Mouse (Mus musculus) embryonic facial prominence, embryonic 11.5 days (tissue): Measurements from ENCODE around the gene Kidins220. TPM values are rescaled to one million over a fixed set of nuclear protein-coding genes. Genes with fewer than 3 reads are reported as not detected.
A peak's percentile ranks its signal among the peaks of the same experiment; 100 is the strongest.

Experiments
- ATAC-seq: fragments of 200-750 bp; cut with Nextera tagmentation; replicated peaks from 2 replicates; pipeline ENCODE4 v1.8.0; 2017; ENCODE audit warnings: low read depth; ENCODE audit not compliant: insufficient number of reproducible peaks, low FRiP score, low TSS enrichment
- DNase-seq: peaks from one replicate; pipeline ENCODE4 v3.0.0-alpha.2; 2015; ENCODE audit warnings: low spot score
- H3K27ac ChIP-seq: fragments of 300-500 bp; sonication (generic); replicated peaks from 2 replicates; pipeline ENCODE4 v1.5.1; 2014; ENCODE audit warnings: mild to moderate bottlenecking, low read depth, low read length, control low read depth
- H3K27me3 ChIP-seq: fragments of 300-500 bp; sonication (generic); 2 replicates; pipeline ENCODE4 v1.6.1; 2014; ENCODE audit warnings: mild to moderate bottlenecking, low read length, moderate library complexity, mixed read lengths; ENCODE audit not compliant: control insufficient read depth, insufficient read depth
- H3K36me3 ChIP-seq: fragments of 300-500 bp; sonication (generic); replicated peaks from 2 replicates; pipeline ENCODE4 v1.6.1; 2014; ENCODE audit warnings: low read depth, mild to moderate bottlenecking, low read length, moderate library complexity, mixed read lengths; ENCODE audit not compliant: control insufficient read depth, insufficient read depth
- H3K4me1 ChIP-seq: fragments of 300-500 bp; sonication (generic); 2 replicates; pipeline ENCODE4 v1.6.1; 2014; ENCODE audit warnings: low read length, mixed read lengths; ENCODE audit not compliant: control insufficient read depth, insufficient read depth
- H3K4me2 ChIP-seq: fragments of 300-500 bp; sonication (generic); 2 replicates; pipeline ENCODE4 v1.6.1; 2014; ENCODE audit warnings: low read depth, mild to moderate bottlenecking, control low read depth, low read length, moderate library complexity
- H3K4me3 ChIP-seq: fragments of 300-500 bp; sonication (generic); 2 replicates; pipeline ENCODE4 v1.5.1; 2014; ENCODE audit warnings: low read depth, low read length, control low read depth
- H3K9ac ChIP-seq: fragments of 300-500 bp; sonication (generic); replicated peaks from 2 replicates; pipeline ENCODE4 v1.6.1; 2014; ENCODE audit warnings: mild to moderate bottlenecking, control low read depth, low read length
- H3K9me3 ChIP-seq: fragments of 300-500 bp; sonication (generic); replicated peaks from 2 replicates; pipeline ENCODE4 v1.6.1; 2016; ENCODE audit warnings: mild to moderate bottlenecking, low read length, inconsistent platforms, mixed read lengths; ENCODE audit not compliant: control insufficient read depth
- WGBS: fragments of 180-500 bp; shearing (Covaris S2); extraction: QIAGEN DNeasy Blood & Tissue Kit; methylation state at CpG from one replicate; pipeline ENCODE4 v1.1.7; 2014; 5-methylcytosine and 5-hydroxymethylcytosine counted together
- polyA plus RNA-seq: library from polyadenylated mRNA; unstranded; fragments of >200 nt; fragmentation: Nextera tagmentation; extraction: Ambion mirVana; gene quantifications from 2 replicates; pipeline ENCODE4 v1.2.1, GENCODE M21; 2014

The Kidins220 gene
- polyA plus RNA-seq = 23.4 and 28.8 TPM in 2 replicates

DNA sequence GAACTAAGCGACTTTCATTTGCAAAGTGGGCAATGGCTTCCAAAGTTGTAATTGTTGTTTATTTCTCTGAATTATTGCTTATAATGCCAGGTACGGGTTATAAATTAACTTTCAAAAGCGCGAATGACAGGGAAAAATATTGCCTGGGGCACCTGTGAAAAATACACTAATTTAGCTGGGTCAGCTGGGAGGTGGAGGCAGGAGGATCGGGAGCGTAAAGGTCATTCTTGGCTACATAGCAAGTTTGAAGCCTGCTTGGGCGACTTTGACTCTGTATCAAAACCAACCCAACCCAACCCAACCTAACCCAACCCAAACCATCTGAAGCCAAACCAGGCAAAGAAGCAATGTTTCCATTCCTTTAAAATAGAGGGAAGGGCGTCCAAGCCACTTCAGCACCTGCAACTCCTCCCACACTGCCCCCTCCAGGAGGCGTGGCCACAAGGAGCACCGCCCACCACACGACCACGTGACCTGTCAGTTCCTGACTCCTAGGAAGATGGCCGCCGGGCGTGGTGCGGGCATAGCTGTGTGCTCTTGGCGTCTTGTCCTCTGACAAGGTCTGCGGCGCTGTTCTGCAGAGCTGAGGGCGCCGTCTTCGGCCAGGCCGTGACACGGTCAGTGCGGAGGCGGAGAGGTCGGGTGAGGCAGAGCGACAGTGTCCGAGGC, at the start of gene Kidins220:
Gene Kidins220, plus strand, starts transcription at position 480 of the 669 bp plus-strand sequence.
- DNase-seq = peak; percentile 94
- ATAC-seq = peak; percentile 86
- Histone ChIP-seq H3K27ac (peak within 1 kb of the TSS; percentile 76), H3K36me3 (no peaks in the 10 kb centered on the region), H3K9me3 (no peaks in the 10 kb centered on the region), H3K4me1 (no peaks in the 10 kb centered on the region), H3K27me3 (no peaks in the 10 kb centered on the region), H3K4me3 (peak within 1 kb of the TSS; percentile 79), H3K4me2 (peak within 1 kb of the TSS; percentile 53), H3K9ac (peak within 1 kb of the TSS; percentile 73)
- WGBS = 15% methylated on average over 26 of the region's 29 CpGs

DNA sequence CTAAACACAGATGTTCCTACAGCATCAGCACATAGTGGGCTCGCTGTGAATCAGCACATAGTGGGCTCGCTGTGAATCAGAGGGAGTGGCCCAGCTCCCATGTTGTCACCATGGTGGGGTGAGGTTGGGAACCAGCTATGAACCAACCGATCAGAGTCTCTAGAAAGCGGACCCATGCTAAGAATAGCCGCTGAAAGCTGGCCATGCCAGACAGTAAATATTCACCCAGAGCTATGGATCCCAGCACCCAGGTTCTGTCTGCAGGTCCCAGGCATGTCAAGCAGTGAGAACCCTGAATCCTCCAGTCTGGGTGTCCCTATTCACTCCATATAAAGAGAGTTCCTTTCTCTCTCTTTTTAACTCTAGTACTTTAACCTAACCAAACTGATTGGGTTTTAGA, 49.4 kb upstream of the Kidins220 start:
- Histone ChIP-seq H3K27ac (no peak overlapping the region), H3K27me3 (no peaks in the 10 kb centered on the region), H3K4me3 (no peak overlapping the region), H3K9ac (no peak overlapping the region), H3K4me1 (no peaks in the 10 kb centered on the region), H3K4me2 (no peak overlapping the region), H3K36me3 (no peaks in the 10 kb centered on the region), H3K9me3 (no peaks in the 10 kb centered on the region)
- no peak for DNase-seq
- ATAC-seq = no peak
- 74% methylated on average over 5 of the region's 5 CpGs for WGBS

DNA sequence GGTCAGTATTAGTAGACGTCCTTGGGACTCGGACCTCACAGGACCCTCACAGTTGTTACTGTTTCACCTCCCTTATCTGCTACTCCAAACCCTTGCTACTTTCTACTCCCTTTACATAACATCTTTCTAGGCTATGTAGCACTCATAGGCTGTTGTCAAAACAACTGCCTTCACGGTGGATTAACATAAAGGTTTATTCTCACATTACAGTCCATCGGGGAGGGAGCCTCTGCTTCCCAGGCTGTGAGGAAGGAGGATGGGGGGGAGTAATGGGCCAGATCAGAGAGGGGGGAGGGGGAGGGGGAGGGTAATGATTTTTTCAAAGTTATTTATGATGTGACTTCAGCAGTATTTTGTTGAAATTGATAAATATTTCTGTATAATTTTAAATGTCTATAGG, 49.0 kb upstream of the Kidins220 start:
- Histone ChIP-seq H3K4me2 (no peak overlapping the region), H3K4me3 (no peak overlapping the region), H3K27ac (no peak overlapping the region), H3K27me3 (no peaks in the 10 kb centered on the region), H3K4me1 (no peaks in the 10 kb centered on the region), H3K9me3 (no peaks in the 10 kb centered on the region), H3K36me3 (no peaks in the 10 kb centered on the region), H3K9ac (no peak overlapping the region)
- DNase-seq (peak; percentile 49), ATAC-seq (no peak)
- 27% methylated on average over 4 of the region's 4 CpGs for WGBS

DNA sequence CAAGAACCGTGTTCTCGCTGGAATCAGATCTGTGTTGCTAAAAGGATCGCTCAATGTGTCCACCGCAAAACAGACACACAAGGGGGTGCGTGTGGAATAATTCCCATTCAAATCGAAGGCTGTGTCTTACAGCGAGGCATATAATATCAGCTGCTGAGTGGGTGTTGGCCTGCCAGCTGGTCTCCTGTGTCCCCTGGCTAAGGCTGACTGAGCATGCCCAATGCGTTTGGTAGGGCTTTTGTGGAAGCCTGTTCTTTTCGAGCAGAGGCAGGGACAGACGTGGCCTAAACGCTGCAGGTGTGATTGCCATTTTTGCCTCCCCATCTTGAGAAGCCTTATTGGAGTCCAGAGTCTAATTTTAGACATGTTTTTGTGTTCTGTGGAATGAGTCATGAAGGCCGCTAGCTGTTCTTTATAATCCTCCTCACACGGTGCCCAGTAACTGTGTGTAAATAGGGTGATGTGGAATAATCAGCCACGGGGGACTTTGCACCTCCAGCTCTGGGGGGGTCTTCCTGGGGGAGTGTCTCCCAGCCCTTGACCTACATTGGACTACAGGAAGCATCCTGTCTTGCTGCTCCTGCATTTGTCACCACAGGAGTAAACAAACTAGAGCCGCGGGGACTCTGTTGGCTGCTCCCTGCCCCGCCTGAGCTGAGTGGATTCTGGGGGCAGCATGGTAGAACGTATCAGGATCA, 46.5 kb upstream of the Kidins220 start:
- ATAC-seq (no peak), DNase-seq (no peak)
- H3K4me2 ChIP-seq = no peak overlapping the region
- H3K4me3 ChIP-seq = no peak overlapping the region
- H3K9ac ChIP-seq = no peak overlapping the region
- H3K27me3 ChIP-seq = no peaks in the 10 kb centered on the region
- no peak overlapping the region for H3K27ac ChIP-seq
- H3K4me1 ChIP-seq = no peaks in the 10 kb centered on the region
- H3K36me3 ChIP-seq = no peaks in the 10 kb centered on the region
- 78% methylated on average over 18 of the region's 18 CpGs for WGBS
- H3K9me3 ChIP-seq = no peaks in the 10 kb centered on the region

DNA sequence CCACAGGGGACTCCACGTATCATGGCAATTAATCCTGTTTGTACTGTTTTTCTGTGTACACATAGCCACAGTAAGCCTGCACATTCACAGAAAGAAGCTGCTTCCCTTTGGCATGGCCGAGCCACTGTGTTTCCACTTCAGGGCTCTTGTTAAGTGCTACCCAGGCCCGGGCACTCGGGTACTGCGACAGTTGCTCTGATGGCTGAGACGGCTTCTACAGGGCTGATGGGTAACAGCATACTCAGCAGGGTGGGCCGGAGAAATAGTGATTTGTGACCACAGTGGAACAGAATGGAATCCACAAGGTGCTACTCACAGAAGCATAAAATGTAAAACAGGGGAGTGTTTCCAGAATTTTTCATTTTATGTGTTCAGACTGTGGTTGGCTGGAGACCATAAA, 45.7 kb upstream of the Kidins220 start:
- Histone ChIP-seq H3K4me3 (no peak overlapping the region), H3K4me2 (no peak overlapping the region), H3K4me1 (no peaks in the 10 kb centered on the region), H3K36me3 (no peaks in the 10 kb centered on the region), H3K27ac (no peak overlapping the region), H3K9me3 (no peaks in the 10 kb centered on the region), H3K27me3 (no peaks in the 10 kb centered on the region), H3K9ac (no peak overlapping the region)
- no peak for DNase-seq
- 87% methylated on average over 7 of the region's 7 CpGs for WGBS
- ATAC-seq = no peak

DNA sequence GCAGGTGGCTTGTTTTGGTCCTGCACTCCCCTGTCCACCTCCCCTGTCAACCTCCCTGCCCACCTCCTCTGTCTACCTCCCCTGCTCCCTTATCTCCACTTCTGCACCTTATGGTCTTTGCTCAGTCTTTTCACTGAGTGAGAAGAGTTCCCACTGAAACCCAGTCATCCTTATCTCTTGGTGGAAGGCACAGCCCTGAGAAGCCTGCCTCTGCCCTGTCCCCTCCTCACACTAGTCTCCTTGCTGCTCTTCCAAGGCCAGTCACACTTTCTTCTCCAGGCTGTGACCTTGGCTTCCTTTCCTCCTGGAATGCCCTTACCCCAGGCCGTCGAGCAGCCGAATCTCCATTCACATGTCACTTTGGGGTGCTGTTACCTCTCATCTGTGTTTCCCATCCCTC, 44.0 kb upstream of the Kidins220 start:
- Histone ChIP-seq H3K27me3 (no peaks in the 10 kb centered on the region), H3K4me2 (no peak overlapping the region), H3K36me3 (no peaks in the 10 kb centered on the region), H3K27ac (no peak overlapping the region), H3K4me1 (no peaks in the 10 kb centered on the region), H3K9ac (no peak overlapping the region), H3K9me3 (no peaks in the 10 kb centered on the region), H3K4me3 (no peak overlapping the region)
- 90% methylated on average over 3 of the region's 3 CpGs for WGBS
- no peak for ATAC-seq
- no peak for DNase-seq

DNA sequence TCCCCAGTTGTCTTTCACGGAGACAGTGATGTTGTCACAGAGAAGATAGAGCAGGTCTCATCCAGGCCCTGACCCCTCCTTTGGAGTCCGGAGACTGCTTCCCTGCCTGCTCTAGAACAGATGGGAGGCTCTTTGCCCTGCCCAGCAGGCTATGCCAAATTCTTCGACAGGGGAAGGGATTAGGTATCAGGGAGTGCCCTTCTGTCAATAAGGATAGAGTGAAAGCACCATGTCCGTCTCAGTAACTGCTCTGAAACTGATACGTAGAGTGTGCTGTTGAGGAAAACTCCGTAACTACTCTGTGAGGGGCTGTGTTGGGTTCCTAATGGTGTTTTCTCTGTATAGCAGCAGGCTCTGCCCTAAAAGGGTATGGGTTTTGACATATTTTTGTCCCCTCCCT, 42.6 kb upstream of the Kidins220 start:
- no peak for DNase-seq
- Histone ChIP-seq H3K36me3 (no peaks in the 10 kb centered on the region), H3K4me1 (no peaks in the 10 kb centered on the region), H3K27ac (no peak overlapping the region), H3K4me2 (no peak overlapping the region), H3K9me3 (no peaks in the 10 kb centered on the region), H3K27me3 (no peaks in the 10 kb centered on the region), H3K4me3 (no peak overlapping the region), H3K9ac (no peak overlapping the region)
- no peak for ATAC-seq
- WGBS = 58% methylated on average over 6 of the region's 6 CpGs

DNA sequence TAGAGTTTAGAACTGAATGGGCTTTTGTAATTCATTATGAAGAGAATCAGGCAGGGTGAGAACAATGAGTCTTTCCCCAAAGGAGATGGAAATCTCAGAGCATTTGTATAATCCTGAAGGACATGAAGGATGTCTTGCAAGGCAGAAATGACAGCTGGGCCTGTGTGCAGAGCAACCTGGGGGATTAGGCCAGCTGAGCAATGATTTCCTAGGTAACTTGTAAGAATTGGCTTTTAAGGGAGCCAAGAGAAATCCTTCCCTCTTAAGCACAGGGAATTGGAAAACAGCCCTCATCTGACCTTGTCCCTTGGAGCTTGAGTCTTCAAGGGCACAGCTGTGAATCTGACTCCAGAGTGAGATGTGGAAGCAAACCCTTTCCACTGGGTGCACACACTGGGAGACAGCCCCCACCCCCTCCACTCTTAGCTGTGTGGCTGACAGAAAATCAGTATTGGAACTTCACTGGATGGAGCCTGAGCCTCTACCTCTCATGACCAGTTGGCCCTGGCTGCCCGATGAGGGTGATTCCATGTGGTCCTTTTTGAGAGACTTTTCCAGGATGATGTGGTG, 41.4 kb upstream of the Kidins220 start:
- H3K9me3 ChIP-seq = no peaks in the 10 kb centered on the region
- ATAC-seq (no peak), DNase-seq (no peak)
- no peaks in the 10 kb centered on the region for H3K36me3 ChIP-seq
- H3K9ac ChIP-seq = no peak overlapping the region
- H3K27me3 ChIP-seq = no peaks in the 10 kb centered on the region
- H3K4me1 ChIP-seq = no peaks in the 10 kb centered on the region
- no peak overlapping the region for H3K4me2 ChIP-seq
- WGBS = 89% methylated on average over 1 of the region's 1 CpGs
- no peak overlapping the region for H3K4me3 ChIP-seq
- H3K27ac ChIP-seq = no peak overlapping the region
